Mouse (Mus musculus): ENCODE results near the gene Pagr1a.
A peak's percentile ranks its signal among the peaks of the same experiment; 100 is the strongest.

The Pagr1a gene

DNA sequence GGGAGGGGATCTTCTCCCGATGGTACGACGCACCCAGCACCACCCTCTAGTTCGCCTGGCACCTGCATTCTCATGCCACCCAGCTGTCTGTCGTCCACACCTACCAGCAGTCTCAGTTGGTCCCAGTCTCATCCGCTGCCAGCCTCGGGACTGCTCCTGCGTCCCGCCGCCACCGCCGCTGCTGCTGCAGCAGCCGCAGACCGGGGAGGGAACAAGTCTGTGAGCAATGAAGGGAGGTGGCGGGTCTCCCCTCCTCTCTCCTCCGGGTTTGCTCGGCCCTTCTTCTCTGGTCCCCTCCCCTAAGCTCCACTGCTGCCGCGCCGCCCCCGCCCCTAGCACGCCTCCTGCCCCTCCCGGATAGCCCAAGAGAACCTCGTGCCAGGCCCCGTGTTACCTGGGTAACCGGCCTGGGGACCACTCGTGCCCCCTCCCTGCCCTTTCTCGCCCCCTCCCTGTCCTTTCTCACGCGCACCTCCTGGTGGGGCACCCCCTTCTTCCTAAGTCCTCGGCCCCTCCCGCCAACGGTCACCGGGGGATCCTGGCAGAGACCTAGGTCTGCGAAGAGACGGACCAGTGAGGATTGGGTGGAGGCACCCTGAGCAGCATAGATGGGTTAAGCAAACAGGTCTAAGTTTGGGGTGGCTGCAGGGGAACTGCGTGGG, 3.9 kb upstream of the Pagr1a start, which contains the start of the genes Gm42742 and Prrt2:
Gene Gm42742, minus strand, starts transcription at position 197 of the 662 bp plus-strand sequence.
Gene Prrt2, minus strand, starts transcription at position 311 of the 662 bp plus-strand sequence.
- DNase-seq (ENCODE audit: low read depth, low spot score), result peak; percentile 63

DNA sequence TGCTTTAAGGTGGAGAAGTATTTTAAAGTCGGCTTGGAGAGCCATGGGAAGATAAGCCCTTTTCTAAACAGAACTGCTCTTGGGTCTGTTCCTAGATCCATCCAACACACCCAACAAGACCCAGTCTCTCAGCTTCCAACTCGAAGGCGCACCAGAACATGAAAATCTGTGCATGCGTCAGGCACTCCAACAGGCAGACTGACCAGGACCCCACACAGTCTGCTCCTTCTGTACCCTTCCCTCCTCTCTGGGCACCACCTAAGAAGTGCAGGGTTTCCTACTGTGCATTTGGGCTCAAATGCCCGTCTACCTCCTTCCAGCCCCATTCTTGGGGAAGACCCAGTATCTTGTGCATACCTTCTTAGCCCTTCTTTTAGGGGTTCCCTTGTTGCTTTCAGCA, 3.3 kb upstream of the Pagr1a start:
- no peak for DNase-seq (ENCODE audit: low read depth, low spot score)

DNA sequence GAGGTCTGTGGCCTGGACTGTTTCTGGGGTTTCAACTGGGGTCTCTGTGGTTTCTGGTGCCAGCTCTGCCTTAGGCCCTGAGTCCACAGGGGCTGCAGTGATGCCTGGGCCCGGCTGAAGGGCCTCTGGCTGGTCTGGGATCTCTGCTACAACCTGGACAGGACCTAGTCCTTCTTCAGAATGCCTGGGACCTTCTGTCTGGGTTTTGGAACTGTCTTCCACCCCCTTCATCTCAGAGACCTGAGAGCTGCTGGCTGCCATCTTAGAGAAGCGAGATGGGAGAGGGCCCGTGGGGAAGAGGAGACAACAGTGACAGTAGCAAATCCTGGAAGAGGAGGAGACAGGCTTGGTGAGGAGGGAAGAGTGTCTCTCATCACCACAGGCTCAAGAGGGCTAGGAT, 2.9 kb upstream of the Pagr1a start:
- DNase-seq (ENCODE audit: low read depth, low spot score), result no peak

DNA sequence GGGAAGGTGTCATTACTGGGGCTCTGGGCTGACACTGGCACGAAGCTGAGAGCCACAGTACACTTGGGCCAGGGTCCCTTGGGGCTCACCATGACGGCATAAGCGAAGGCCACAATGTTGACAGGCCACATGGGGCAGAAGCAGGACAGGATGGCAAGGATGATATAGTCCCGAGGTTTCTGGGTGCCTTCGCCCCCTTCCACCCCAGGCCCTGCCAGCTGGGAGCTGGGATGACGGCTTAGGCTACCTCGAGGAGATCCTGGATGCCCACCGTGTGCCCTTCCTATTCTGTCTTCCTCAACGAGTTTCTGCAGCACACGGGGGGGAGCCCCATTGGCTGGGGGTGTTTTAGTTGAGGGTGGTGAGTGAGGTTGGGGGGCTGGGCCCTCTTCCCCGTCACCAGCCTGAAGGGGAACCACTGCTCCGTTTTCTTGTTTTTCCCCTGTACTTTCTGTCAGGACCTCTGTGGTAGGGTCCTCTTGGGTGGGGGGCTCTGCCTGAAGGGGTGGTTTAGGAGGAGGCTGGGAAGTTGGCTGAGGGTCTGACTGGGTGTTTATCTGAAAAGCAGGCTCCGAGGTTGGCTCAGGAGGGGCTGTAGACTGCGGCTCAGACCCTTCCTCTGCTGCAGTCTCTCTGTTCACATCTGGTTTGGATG, 2.3 kb upstream of the Pagr1a start:
- no peak for DNase-seq (ENCODE audit: low read depth, low spot score)

DNA sequence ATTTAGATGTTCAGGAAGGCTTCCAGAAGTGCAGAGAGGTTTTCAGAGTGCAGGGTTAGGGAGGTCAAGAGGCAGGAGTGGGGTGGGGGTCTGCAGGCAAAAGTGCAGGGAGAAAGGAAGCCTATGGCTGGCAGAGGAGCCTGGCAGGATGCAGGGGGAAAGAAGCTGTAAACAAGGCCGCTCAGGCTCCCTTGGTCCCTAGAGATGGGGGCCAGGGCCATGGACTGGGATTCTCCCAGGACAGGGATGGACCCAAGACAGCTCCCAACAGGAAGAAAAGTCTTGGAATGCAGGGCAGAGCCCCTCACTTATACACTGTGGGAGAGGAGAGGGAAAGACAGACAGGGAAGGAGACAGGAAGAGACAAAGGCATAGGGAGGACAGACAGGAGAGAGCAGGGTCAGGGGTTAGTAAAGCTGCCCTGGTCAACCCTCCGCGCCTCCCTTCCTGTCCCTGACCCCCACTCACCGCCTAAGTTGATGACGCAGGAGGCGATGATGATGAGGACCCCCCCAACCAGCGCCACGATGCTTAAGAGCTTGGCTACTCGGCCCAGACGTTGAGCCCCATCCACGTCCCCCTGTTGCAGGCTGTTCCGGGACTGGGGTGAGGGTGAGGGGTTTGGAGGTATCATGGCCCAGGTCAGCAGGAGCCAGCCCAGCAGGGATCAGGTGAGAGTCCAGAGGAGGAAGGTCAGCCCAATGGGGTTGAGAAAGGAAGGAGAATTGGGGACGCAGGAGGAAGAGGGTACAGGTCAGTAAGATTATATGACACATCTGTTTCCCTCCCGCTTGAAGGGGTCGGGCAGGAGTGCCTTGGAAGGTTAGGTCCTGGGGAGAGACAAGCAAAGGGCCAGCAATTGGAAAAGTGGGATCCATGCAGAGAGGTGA, 1.5 kb upstream of the Pagr1a start:
- DNase-seq (ENCODE audit: low read depth, low spot score), result no peak

DNA sequence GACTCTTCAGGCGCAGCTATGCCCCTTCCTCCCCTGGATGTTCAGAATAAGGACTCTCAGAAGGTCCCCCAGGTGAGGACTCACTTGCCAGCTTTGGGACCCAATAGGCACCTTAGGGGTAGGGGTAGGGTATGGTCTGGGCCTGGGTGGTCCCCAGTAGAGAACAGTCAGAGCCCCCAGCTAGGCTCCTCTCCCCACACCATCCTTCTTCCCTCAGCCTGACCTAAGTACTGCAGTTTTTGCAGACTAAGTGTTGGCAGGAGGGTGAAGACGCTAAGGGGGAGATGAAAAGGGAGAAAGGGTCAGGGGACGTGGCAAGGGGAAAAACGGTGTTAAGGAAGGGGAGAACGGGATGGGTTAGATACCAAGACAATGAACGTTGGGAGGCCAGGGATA, 796 bp upstream of the Pagr1a start:
- DNase-seq (ENCODE audit: low read depth, low spot score), result no peak

DNA sequence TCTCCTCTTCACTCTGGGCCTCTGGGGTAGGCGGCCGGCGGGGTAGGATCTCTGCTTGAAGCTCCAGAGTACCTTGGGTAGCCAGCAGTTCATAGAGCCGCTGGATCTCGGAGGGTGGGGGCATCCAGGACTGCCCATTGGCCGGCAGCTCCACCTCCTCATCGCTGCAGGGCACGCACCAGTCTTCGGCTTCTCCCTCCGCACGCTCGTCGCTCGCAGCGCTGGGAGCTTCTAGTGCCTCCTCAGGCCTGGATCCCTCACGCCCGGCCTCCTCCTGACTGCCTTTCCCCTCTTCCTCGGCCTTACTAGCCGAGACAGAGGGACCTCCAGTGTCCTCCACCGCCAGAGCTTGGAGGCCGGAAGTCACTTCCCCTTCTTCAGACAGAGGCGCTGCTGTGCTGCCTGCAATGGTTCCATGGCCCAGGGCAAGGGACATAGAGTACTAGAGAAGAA, 640 bp downstream of the Pagr1a start:
- peak; percentile 52 for DNase-seq (ENCODE audit: low read depth, low spot score)

DNA sequence TGATC, 869 bp downstream of the Pagr1a start, which contains the start of gene Pagr1b:
Gene Pagr1b, minus strand, starts transcription at position 4 of the 5 bp plus-strand sequence.
- DNase-seq (ENCODE audit: low read depth, low spot score), result no peak

DNA sequence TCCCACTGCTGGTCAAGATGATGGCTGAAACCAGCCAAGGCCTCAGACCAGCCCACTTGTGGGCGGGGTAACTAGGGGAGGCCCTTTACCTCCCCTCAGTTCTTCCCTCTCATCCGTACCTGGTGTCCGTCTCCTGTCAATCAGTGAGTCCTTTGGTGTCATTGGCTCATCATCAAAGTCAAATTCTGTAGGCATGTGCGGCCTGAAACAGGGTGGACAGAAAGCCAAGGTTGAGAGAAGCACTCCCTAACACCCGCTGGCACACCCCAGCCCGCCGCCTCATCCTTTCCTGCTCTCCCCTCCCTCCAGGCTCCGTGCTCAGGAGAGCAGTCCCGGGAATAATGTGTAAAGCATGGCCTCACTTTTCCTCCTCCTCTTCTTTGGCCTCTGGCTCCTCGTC, 1.1 kb downstream of the Pagr1a start:
- DNase-seq (ENCODE audit: low read depth, low spot score), result peak; percentile 93

DNA sequence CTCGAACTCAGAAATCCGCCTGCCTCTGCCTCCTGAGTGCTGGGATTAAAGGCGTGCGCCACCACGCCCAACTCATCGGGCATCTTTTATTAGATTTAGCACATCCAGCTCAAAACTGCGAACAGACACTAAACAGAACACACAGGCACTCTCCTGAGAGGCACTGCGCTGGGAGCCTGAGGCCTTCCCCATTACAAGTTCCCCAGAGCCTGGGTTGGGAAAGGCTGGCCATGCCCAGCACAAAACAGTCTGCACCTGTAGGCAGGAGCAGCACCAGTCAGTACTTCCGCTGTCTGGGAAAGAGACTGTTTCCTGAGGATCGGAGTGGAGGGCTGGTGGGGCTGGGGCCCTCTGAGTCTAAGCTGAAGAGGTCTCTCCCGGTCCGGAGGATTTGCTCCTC, 2.2 kb downstream of the Pagr1a start:
- DNase-seq (ENCODE audit: low read depth, low spot score), result no peak

DNA sequence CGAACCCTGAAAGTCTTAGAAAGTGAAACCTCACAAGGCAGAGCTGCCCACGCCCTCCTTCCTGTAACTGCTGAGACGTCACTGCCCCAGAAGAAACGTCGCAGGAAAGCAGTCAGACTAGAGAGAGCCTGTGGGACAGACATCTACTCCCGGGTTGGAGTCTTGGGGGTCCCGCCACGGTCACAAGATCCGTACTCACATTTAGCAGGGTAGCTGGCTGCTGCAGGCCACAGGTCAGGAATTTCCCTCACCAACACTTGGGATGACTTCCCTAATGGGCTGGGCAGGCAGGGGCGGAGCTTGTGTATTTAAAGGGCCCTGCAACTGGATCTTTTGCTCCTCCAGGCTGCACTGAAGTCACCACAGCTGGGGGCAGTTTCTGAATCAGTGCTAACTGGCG, 2.8 kb downstream of the Pagr1a start, which contains the start of gene Mvp:
Gene Mvp, minus strand, starts transcription at position 302 of the 400 bp plus-strand sequence.
- DNase-seq (ENCODE audit: low read depth, low spot score), result peak; percentile 75

DNA sequence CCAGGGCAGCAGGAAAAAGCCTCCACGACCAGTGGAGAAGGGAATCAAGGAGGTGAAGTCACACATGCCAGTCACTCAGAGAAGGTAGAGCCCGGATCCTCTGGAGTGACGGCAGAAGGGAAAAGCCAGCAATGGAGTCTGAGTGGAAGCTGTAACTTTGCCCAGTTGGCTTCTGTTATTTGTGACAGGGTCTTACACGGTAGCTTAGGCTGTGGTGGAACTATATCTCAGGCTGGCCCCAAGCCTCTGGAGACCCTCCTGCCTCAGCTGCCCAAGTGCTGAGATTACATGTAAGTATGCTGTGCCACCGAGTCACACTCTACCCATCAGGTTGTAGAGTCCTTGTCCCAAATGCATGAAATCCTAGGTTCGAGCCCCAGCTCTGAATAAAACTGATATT, 3.8 kb downstream of the Pagr1a start:
- no peak for DNase-seq (ENCODE audit: low read depth, low spot score)

DNA sequence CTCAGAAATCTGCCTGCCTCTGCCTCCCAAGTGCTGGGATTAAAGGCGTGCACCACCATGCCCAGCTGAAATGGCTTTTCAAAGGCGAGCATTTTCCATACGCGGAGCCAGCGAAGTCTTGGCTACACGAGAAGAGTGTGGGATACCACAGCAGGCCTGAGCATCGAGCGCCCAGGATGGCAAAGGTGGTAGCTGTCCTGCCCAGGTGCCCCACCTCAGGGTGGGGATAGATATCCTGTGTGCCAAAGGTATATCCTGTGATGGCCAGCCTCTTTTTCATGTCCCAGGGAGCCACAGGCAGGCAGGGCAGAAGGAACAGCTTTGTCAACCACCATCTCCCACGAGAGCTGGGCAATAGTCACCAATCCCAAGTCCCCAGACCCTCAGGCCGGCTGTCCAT, 4.3 kb downstream of the Pagr1a start:
- no peak for DNase-seq (ENCODE audit: low read depth, low spot score)

DNA sequence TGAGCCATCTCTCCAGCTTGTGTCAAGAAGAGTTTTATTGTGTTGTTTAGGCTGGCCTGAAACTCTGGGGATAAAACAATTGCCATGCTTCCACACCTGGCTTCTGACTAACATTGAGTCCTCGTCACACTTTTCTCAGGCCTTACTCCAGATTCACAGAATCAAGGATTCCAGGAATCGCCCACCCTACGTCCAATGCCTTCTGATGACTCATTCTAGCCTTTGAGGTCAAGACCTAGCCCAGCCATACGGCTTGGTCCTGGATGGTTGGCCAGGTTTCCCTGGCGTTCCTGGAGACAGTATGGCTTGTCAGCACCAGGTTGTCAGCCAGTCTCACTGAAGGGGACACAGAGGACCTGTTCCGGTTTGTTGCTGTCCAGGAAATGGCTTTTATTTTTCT, 4.8 kb downstream of the Pagr1a start:
- DNase-seq (ENCODE audit: low read depth, low spot score), result no peak

DNA sequence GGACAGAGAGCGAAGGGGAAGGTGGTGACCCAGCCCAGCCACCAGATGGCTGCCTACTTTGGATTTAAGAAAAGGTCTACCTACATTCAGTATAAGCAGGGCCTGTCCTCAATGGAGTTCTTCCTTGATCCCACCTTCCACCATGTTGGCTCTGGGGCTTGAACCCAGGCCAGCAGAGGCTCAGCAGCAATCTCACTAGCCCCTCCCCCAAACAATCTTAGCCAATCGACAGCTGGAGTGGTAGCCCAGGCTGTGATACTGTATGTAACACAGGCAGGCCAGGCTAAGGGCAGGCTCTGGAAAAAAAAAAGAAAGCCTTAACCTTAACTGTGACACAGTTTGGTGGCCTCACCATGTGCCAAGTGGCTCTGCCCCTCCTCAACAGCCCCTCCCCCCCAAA, 5.4 kb downstream of the Pagr1a start:
- DNase-seq (ENCODE audit: low read depth, low spot score), result peak; percentile 46

DNA sequence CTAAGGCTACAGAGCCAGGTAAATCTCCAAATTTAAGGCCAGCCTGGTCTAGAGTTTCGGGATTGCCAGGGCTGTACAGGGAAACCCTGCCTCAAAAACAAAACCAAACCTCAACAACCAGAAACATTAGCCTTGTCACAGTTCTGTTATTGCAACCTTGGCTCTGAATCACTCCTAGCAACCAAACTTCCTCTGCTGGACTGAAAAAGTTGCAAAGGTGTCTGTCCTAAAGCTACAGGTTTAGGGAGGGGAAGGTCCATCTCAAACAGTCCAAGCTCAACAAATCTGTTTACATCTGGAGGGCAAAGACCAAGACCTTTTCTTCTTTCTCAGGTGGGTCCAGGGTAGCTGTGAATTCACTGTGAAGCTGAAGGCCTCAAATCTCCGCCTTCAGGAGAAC, 6.1 kb downstream of the Pagr1a start:
- DNase-seq (ENCODE audit: low read depth, low spot score), result no peak

DNA sequence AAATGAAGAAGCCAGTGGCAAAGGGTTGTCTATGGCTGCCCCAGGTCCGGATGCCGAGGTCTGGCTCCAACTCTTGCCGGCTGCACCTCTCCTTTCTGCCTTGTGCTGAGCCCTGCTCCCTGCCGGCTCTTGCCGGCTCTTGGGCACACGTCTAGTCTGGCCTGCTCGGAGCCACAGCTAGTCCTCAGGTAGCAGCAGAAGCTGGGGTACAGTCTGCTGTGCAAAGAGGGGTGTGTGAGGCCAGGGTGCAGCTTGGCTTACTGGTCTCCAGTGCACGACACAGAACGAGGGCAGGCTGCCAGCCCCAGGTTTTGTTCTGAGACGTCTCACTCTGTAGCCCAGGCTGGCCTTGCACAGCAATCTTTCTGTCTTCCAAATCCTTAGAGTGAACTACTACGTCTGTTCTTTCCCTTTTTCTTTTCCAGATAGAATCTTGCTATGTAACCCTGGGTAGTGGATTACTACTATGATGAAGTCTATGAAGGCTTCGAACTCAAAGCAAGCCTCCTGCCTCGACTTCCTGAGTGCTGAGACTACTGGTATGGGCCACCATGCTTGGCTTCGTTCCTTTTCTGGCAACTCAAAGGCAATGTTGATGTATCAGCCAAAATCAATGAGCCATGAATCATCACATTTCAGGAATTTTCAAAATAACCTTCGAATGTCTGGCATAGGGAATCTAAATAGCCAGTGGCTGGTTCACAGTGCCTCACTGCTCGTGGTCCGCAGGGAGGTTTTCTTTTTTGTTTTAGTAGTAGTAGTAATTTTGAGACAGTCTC, 7.7 kb downstream of the Pagr1a start:
- DNase-seq (ENCODE audit: low read depth, low spot score), result no peak

DNA sequence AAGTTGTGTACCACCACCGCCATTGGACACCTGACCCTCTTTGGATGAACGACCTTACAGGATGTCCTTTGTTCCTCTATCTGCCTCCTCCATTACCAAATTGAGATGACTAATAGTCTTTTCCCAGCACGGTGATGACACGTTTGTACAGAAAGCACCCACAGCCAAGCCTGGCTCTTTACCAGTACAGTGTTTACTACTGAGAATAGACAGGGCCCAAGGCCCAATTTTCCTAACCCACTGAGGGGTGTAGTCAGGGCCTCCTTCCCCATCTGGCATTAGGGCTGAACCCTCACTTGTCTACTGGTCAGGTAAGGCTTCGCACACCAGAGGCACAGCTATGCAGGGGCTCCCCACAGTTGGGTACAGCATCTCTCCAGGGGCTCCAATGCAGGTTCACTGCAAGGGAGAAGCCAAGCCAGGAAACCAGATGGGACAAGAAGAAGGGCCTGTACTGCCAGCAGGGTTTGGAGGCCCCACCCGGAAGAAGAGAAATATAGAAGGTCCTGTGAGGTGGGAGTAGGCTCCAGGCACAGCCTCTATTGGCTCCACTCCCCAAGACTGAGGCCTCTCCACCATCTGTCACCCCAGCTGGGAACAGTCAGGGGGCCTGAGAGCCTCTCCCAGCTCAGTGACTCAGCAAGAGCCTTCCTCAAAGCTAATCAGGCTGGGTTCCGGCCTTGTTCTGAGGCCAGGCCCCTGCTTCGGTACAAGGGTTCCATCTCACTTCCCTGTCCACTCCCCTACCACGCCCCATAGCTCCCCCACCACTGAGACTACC, 8.7 kb downstream of the Pagr1a start:
- DNase-seq (ENCODE audit: low read depth, low spot score), result peak; percentile 51

DNA sequence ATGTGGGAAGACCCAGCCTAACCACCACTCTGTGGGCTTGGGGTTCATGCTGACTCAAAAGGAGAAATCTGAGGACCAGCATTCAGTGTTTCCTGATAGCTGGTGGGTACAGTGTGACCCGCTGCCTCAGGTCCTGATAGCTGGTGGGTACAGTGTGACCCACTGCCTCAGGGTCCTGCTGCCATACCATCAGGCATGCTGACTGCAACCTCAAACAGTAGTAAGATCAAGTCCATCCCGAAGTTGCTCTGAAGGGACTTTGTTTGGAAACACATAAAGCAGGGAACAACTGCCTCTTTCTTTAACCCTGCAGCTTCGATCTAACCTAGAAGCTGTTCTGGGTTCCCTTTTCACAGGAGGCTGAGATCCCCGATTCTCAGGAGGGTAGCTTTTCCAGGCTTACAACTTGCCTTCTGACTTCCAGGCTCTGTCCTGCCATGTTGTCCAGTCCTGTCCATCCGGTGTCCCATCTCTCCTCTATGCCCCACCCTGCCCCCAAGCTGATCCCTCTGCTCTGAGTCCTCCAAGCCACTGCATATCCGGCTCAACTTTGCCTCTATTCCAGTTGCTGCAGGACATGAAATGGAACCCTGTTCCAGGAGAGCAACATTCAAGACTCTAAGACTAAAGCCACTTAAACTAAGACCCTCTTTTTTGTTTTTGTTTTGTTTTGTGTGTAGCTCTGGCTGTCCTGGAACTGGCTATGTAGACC, 9.7 kb downstream of the Pagr1a start:
- DNase-seq (ENCODE audit: low read depth, low spot score), result no peak

DNA sequence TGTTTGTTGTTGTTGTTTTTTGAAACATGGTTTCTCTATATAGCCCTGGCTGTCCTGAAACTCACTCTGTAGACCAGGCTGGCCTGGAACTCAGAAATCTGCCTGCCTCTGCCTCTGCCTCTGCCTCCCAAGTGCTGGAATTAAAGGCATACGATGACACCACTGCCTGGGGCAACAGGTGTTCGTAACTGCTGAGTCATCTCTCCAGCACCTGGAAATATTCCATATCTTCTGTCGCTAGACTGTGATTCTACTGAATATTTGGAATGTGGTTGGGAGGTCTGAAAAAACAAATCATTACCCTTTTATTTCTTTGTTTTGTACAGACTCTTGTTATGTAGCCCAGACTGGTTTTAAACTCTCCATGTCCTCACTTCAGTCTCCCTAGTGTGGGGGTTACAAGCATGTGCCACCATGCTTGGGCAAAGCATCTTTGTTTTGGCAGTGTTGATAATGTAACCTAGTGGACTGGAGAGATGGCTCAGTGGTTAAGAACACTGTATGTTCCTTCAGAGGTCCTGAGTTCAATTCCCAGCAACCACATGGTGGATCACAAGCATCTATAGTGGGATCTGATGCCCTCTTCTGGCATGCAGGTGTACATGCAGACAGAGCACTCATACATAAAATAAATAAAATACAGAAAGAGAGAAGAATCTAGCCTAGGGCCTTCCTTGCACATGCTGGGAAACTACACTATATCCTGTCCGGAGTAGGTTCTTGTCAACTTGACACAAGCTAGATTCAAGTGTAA, 12.9 kb downstream of the Pagr1a start:
- DNase-seq (ENCODE audit: low read depth, low spot score), result peak; percentile 47
